Mouse (Mus musculus): ENCODE data around the gene Iqck. TPM values are rescaled to one million over a fixed set of nuclear protein-coding genes. Genes with fewer than 3 reads are reported as not detected.

Gene Iqck
- total RNA-seq, 1 experiment from 2014 or later, result 2.4 TPM

DNA sequence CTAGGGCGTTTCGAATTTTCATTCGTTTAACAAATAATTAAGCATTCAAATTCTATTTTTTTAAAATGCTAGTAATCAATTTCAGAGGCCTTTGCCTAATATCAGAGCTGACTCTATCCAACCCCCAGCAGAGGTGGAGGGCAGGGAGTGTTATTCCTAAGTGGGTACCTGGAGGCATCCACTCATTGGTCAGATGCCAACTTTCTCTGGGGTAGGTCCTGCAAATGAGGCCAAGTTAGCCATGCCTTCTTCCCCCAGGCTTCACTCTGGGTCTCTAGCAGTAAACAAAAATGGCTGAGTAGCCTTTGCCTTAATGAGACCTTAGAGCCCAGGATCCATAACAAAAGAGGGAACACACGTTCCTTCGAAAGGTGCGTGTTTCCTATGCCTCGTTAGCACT is 123.6 kb downstream of the Iqck start:
- no peak for ATAC-seq (replicated peaks; ENCODE audit: low read depth, poor library complexity, severe bottlenecking)

DNA sequence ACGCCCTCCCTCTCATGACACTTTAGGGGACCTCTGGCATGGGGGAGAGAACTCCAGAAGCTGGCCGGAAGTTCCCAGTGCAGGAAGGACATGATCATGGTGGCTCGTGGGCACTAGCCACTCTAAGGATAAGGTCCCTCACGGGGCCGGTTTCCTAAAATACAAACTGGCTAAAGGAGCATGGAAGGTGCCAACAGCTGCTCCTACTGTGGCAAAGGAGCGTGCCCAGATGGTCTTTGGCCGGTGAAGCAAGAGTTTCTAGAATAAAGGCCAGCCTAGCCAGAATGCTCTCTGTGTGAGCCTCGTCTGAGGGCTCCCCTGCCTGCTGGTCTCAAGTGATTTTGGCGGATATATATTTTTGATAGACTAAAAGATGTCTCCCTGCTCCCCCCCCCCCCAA is 124.2 kb downstream of the Iqck start:
- ATAC-seq (replicated peaks; ENCODE audit: low read depth, poor library complexity, severe bottlenecking), result no peak

DNA sequence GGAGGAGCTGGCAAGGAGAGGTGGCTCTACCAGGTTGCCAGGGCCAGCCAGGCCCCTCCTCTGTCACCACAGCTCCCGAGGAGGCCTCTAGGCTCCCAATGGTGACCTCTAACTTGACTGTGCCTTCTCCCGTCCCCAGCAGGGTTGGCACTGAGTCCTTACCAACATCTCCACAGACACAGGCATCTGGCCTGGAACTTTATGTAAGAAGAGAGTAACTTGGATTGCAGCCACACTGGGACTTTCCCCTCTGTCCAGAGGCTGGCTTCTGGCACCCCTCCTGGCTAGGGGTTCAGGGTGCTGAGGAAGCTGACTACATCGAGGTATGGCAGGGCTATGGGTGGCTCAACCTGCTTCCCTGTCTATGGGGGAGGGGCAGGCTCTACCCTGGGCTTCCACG is 125.8 kb downstream of the Iqck start:
- ATAC-seq (replicated peaks; ENCODE audit: low read depth, poor library complexity, severe bottlenecking), result no peak

DNA sequence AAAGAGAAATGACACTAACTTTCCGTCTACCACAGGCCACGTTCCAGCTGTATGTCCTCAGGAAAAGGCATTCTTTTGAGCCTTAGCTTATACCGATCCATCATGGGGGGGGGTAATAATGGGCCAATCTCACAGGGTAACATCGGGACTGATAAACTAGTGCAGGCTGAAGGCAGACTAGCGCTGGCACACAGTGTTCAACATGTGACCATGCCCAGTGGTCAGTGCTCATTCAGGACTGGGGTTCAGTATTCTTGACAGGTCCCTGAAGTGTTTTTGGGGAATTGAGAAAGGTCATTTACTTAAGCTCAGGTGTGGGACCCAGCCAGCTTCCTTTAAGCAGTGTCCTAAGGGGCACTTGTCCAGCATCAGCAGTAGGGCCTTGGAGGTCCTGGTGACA is 126.3 kb downstream of the Iqck start:
- no peak for ATAC-seq (replicated peaks; ENCODE audit: low read depth, poor library complexity, severe bottlenecking)

DNA sequence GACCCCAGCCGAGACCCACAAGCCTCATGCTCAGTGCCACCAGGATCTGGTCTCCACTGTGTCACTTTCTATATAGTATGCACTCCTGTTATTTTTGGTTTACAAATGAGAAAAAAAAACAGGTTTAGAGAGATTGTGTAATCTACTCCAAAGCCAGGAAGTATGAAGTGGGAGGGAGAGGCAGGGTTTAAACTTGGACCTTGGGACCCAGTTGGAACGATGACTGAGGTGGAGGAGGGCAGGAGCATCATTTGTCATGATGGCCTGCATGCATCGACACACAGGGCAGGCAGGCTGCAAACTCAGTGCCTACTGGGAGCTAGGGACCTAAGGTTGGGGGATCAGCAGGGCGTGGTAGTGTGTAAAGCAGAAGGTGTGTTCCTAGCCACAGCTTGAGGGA is 127.0 kb downstream of the Iqck start:
- no peak for ATAC-seq (replicated peaks; ENCODE audit: low read depth, poor library complexity, severe bottlenecking)

DNA sequence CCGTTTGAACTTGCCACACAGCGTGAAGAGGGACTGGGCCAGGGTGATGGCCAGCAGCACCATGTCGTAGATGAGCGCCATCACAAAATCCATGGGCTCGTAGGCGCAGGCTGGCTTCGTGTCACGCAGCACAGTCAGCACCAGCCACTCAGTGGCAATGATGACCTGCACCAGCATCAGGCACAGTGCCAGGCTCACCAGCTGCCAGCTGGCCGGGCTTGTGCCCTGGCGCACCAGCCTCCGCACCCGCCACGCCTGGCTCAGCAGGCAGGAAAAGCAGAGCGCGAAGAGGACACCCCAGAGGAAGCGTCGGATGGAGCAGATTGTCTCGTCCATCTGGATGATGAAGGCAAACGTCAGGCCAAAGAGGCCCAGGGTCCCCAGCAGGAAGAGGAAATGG is 128.4 kb downstream of the Iqck start:
- no peak for ATAC-seq (replicated peaks; ENCODE audit: low read depth, poor library complexity, severe bottlenecking)

DNA sequence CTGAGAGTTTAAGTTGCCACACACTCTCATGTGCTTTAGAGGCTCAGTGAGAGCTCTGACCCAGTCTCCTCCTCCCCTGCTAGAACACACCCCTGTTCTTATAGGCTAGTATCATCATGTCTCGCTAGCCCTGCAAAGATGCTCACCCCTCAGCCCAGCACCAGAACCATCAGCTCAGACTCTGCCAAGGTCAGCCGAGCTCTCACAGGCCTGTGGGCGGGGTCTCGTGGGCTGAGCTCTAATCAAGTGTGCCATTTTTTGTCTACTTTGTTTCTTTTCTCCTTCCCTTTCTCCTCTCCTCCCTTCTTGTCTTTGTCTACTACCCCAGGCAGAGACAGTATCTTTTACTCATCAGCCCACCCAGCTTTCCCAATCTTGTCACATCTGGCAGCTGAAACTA is 130.2 kb downstream of the Iqck start:
- ATAC-seq (replicated peaks; ENCODE audit: low read depth, poor library complexity, severe bottlenecking), result no peak

DNA sequence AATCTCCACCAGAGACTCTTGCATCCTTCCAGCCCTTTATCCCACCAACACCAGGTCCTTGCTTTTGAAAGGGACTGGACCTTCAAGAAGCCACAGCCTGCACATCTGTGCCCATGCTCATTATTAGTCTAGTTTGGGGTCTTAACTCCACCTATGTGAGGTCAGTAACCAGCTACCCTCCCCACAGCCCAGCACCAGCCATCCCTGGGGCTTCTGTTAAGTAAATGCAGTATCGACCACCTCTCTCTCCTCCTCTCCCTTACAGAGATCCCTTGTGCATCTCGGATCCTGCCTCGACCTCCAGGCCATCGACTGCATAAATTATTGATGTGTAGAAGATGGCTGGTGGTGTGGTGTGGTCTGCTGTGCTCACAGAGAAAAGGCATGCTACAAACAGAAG is 130.8 kb downstream of the Iqck start:
- ATAC-seq (replicated peaks; ENCODE audit: low read depth, poor library complexity, severe bottlenecking), result no peak

DNA sequence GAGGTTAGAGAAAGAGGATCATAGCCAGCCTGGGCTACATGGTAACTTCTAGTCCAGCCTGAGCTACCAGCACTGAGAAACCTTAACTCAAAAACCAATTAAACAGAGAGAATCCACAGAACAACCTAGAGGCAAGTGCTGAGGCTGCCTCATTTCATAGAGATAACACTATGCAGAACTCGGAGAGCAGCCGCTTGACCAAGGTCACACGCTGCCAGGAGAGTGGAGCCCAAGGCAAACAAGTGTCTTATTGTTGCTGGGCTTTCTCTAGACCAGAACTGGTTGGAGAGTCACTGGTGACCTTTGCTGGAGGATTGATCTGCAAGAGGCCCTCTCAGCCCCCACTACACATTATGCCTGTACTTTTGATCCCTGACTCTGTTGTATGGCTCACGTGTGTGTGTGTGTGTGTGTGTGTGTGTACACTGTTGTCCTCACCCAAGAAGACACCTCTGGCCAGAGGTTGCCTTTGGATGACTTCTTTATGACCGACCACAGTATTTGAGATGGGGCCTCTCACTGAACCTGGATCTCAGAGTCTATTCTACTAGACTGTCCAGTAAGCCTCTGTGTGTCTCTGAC is 133.8 kb downstream of the Iqck start:
- ATAC-seq (replicated peaks; ENCODE audit: low read depth, poor library complexity, severe bottlenecking), result no peak

DNA sequence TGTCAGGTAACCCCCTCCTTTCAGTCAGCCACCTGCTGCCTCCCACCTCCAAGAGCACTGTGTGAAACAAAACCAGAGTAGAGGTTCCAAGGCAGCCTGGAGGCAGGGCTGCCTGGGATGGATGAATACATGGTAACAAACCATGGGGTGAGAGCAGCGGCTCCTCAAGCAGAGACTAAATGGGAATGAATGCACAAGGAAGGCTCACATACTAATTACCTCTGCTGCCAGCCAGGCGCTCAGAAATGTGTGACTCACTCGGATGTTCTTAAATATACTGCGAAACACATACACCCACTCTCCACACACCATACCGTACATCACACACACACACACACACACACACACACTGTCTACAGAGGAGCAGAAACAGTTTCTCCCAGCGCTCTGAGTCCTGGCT is 134.7 kb downstream of the Iqck start:
- no peak for ATAC-seq (replicated peaks; ENCODE audit: low read depth, poor library complexity, severe bottlenecking)

DNA sequence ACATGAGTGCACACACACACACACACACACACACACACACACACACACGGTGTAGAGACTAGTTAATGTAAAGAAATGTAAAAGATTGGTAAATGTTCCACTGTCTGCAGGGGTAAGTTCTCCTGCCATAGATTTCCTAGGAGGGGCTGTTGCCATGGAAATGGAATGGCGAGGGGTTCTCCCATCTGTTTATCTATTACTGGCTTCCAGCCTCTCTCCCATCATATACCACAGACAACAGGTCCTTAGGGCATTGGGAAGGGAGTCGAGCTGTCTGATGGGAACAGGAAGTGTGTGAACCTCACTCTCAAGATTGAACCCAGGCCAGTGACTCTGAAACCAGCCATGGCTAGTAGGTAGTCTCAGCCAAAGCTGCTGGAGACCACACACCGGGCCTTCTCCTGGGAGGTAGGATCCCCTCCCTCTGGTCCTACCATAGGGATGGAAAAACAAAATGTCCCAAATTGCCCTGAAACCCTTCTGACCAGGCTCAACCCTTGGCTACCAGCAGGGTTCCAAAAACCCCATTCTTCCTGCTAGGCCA is 135.9 kb downstream of the Iqck start:
- no peak for ATAC-seq (replicated peaks; ENCODE audit: low read depth, poor library complexity, severe bottlenecking)

DNA sequence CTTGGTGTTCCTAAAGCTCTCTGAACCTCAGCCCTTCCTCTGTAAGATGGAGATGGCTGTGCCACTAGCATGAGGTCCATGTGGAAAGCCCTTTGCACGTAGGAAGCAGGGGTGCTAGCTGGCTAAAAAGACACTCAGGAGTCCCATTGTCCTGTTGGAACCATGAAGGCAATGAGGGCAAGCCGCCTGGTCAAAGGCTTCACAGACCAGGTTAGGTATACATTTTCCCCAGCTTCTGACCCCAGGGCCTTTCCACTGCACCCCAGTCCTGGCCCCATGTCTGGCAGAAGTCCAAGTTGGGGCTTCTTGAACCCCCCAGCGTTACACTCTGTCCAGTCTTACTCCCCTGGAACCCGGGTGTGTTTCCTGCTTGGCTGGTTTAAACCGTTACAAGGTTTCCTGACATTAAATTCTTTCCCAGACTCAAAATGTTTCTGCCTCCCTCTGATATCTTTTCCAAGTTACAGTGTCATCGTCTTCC is 136.6 kb downstream of the Iqck start:
- no peak for ATAC-seq (replicated peaks; ENCODE audit: low read depth, poor library complexity, severe bottlenecking)

DNA sequence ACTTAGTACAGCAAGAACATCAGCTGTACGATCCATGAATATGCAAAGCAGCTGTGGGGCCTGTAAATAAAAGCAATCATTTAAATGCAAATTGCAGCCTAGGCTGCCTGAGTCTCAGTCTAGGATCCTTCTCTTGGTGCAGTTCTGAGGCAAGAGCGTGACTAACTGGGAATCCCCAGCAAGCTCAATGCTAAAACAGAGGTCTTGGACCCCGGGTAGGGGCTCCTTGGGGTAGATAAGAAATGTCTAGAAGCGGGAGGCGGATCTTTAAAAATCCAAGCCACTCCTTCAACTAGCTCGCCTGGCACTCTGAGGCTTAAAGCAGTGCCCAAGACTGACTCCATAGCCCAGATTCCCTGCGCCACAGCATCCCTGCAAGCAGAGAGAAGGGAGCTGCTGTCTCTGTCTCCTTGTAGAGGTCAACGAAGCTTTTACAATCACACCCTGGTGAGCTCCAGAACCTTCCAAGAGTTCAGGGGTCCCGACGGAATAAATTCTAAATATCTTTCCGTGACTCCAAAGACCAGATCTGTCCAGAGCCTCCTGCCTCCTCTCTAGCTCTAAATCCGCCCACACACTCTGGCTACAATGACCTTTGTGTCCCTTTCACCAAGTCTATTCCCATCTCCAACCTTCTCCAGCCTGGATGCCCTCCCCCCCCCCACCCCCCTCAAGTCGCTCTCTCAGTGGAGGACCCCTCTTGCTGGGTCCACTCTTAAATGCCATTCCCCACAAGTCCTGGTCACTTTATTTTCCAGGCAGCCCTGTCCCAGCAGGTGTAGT is 137.3 kb downstream of the Iqck start:
- no peak for ATAC-seq (replicated peaks; ENCODE audit: low read depth, poor library complexity, severe bottlenecking)

DNA sequence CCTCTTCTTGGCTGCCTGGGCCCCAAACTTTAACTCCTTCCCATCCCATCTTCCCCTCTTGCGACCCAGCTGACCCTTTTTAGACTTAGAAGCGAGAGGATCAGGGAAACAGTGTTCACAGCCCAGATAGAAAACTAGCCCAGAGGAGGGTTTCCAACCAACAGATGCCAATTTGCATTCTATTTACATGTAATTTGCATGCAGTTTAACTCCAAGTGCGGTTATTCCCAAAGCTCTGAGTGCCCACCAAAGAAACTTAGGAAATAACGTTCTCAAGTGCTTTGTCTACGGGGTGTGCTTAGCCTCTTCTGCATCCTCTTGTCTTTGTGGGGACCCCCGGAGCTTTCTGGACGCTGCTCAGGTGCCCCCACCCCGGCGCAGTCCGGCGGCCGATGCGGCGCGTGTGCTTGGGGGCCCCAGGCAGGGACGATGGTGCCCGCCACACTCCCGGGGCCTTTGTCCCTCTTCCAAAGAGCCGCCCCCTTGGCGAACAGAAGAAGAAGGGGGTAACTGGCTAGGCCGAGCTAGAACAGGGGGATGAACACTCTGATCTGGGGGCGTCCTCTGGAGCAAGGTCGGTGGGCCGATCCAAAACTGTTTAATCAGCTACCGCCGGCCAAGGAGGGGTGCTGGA is 138.2 kb downstream of the Iqck start:
- ATAC-seq (replicated peaks; ENCODE audit: low read depth, poor library complexity, severe bottlenecking), result no peak

DNA sequence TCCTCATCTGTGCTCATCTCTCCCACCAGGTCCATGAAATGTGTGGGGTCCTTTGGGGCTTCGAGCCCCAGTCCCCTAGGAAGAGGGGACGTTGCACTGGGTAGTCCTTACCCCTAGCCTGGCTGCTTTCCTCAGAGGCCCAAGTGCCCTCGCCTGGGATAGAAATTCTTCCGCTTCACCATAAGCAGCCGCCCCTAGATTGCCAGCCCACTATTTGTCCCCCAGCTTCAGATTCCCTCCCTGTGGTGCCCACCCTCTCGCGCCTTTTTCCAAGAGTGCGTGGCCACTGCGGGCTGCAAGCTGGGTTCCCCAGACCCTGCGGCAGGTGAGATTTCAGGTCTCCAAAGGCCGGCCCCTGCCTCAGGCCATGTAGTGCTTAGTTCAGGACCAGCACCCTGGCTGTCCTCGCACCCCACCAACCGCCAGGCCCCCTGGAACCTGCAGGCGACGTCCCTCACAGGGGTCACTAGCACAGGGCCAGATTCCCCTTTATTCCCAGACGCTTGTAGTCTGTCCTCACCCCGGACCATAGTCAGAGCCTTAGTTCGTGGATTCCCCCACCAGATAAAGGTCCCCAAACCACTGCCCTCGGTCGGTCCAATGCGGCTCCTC is 138.8 kb downstream of the Iqck start:
- ATAC-seq (replicated peaks; ENCODE audit: low read depth, poor library complexity, severe bottlenecking), result peak; percentile 7; the same call in 1 of the 2 replicates

DNA sequence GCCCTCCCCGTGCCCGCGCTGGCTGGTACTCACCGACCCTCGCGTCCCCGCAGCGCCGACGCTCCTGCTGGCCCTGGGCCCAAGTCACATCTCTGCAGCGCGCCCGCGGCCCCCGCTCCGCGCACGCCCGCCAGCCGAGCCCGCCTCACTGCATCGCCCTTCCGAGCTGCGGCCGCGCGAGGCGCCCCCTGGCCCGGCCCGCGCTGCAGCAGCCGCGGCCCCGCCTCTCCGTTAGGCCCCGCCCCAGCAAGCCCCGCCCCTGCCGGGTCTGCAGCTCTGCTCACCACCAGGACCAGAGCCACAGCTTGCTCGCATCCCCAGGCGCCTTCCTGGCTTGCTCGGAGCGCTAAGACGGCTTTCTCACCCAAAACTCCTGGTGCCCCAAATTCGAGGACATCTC is 139.5 kb downstream of the Iqck start, which contains the start of gene Gprc5b:
Gprc5b (minus strand) TSS at position 205 of the 400 bp plus-strand sequence.
- ATAC-seq (replicated peaks; ENCODE audit: low read depth, poor library complexity, severe bottlenecking), result peak; percentile 73

DNA sequence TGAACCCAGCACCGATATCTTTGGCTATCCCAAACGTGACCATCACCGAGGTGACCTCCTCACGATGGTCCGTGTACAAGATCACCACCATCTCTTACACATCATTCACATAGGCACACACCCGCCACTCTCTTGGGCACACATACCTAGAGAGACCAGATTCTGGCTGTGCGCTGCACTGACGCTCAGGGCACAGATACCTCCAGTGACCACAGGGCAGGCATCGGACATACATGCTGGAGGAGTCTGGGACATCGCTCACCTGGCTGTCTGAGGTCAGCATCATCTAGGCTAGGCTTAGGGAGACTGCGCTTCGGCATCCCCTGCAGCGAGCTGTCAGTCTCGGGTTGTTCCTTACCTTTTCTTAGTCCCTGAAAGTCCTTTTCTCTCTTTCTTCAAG is 140.1 kb downstream of the Iqck start:
- peak; percentile 6; the same call in 1 of the 2 replicates for ATAC-seq (replicated peaks; ENCODE audit: low read depth, poor library complexity, severe bottlenecking)

DNA sequence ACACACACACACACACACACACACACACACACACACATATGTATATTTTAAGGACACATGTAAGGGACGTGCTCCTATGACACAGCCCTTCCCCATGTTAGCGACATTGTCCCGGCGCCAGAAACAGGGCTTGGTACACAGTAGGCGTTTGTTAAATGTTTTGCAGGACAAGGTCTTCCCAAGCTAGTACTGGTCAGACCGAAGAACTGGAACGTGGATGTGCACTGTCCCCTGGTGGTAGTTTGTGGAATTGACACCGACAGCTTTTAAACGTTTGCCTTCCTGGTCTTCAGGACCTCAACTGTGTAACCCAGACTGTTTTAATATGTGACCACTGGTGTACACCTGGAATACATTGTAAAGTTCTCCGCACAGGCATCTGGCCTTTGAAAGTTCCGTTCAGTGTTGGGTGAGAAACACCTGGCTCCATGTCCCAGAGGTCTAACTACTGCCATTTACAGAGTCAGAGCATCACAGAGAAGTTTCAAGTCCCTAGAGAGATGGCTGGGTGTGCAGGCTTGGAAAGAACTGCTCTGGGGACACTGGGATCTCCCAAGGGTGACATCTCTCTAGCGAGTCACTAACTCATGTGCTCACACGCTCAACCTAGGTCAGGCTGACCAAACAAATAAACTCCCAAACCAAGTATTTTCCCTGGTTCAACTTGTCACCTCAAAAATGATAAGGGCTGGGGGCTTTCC is 140.7 kb downstream of the Iqck start:
- ATAC-seq (replicated peaks; ENCODE audit: low read depth, poor library complexity, severe bottlenecking), result peak; percentile 68

DNA sequence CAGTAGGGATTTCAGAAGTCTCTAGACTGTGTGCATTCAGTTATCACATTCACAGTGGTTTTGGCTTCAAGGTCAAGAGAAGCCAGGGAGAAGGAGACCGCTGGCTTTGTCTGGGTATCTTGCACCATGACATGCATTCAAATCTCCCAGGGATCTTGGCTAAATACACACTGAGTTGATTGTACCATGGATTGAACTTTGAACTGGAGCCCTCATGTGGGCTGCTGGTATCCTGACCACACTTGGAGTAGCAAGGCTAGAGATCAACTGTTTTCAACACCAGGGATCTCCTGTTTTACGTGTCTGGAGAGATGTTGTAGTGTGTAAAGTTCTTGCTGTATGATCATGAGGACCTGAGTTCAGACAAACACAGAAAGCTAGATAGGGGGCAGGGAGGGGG is 144.3 kb downstream of the Iqck start:
- ATAC-seq (replicated peaks; ENCODE audit: low read depth, poor library complexity, severe bottlenecking), result no peak

DNA sequence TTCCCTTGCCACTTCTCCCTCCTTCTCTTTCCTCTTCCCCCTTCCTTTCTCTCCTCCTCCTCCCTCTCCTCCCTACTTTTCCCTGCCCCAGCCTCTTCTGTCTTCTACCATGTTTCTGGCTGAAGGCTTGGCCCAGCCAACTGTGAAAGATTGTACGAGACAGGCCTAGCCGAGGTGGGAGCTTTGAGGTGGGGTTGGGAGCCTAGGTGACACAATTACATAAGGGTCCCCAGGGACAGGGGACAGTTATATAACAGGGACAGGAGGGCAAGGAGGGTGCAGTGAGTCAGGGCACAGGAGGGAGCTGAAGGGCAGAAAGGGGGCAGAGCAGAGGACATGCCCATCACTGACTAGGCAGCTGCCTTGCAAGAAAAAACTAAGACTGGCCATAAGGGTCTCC is 146.4 kb downstream of the Iqck start:
- ATAC-seq (replicated peaks; ENCODE audit: low read depth, poor library complexity, severe bottlenecking), result no peak
